Mouse (Mus musculus) testis, adult 2 months (tissue): ENCODE measurements around the gene Prim1. TPM values are rescaled to one million over a fixed set of nuclear protein-coding genes. Genes with fewer than 3 reads are reported as not detected.
A peak's percentile ranks its signal among the peaks of the same experiment; 100 is the strongest.

ENCODE experiments used
- H3K27ac ChIP-seq: fragments of 200-500 bp; 2 replicates; pipeline ENCODE4 v1.5.1; 2012; ENCODE audit warnings: low read depth, low read length; ENCODE audit not compliant: control insufficient read depth, insufficient read depth
- H3K27me3 ChIP-seq: fragments of 200-500 bp; 2 replicates; pipeline ENCODE4 v1.6.1; 2012; ENCODE audit warnings: mild to moderate bottlenecking, low read length, moderate library complexity; ENCODE audit not compliant: control insufficient read depth, insufficient read depth
- H3K36me3 ChIP-seq: fragments of 200-500 bp; 2 replicates; pipeline ENCODE4 v1.6.1; 2012; ENCODE audit warnings: mild to moderate bottlenecking, low read length; ENCODE audit not compliant: control insufficient read depth, insufficient read depth
- H3K4me1 ChIP-seq: fragments of 200-500 bp; 2 replicates; pipeline ENCODE4 v1.6.1; 2012; ENCODE audit warnings: low read length; ENCODE audit not compliant: control insufficient read depth, insufficient read depth
- H3K4me3 ChIP-seq: fragments of 200-500 bp; 2 replicates; pipeline ENCODE4 v1.5.1; 2012; ENCODE audit warnings: low read depth, mild to moderate bottlenecking, low read length, moderate library complexity, mixed read lengths; ENCODE audit not compliant: control insufficient read depth
- CTCF ChIP-seq: fragments of 200-500 bp; IDR thresholded peaks from 2 replicates; pipeline ENCODE4 v1.5.1; 2012; ENCODE audit warnings: low read depth, mild to moderate bottlenecking, inconsistent platforms, low read length, moderate library complexity; ENCODE audit not compliant: control insufficient read depth, insufficient read depth, insufficient replicate concordance
- POLR2A ChIP-seq: fragments of 200-500 bp; IDR thresholded peaks from 2 replicates; pipeline ENCODE4 v1.6.1; 2012; ENCODE audit warnings: low read depth, mild to moderate bottlenecking, inconsistent platforms, low read length, moderate library complexity; ENCODE audit not compliant: control insufficient read depth
- polyA plus RNA-seq: library from polyadenylated mRNA; depleted of rRNA; stranded (reverse); fragments of >200 nt; gene quantifications from 2 replicates; pipeline ENCODE4 v1.2.3, GENCODE M21; 2012

Prim1 gene
- polyA plus RNA-seq, 1 experiment = 3.4 TPM

GRCm38 (mm10) chr10:128009735-128010134 lies 5.2 kb upstream of the Prim1 start:
- Histone ChIP-seq H3K36me3 (no peaks in the 10 kb centered on the region), H3K4me1 (no peaks in the 10 kb centered on the region), H3K27ac (no peak overlapping the region), H3K27me3 (no peaks in the 10 kb centered on the region), H3K4me3 (no peak overlapping the region)
- no peak for TF ChIP-seq POLR2A

GRCm38 (mm10) chr10:128022196-128022595 lies 7.2 kb downstream of the Prim1 start:
- no peaks in the 10 kb centered on the region for H3K4me1 ChIP-seq
- TF ChIP-seq CTCF = no peak
- no peak for TF ChIP-seq POLR2A
- no peaks in the 10 kb centered on the region for H3K36me3 ChIP-seq
- H3K4me3 ChIP-seq = no peak overlapping the region
- no peak overlapping the region for H3K27ac ChIP-seq
- no peaks in the 10 kb centered on the region for H3K27me3 ChIP-seq

- no peak overlapping the region for H3K27ac ChIP-seq
- no peaks in the 10 kb centered on the region for H3K27me3 ChIP-seq
- no peaks in the 10 kb centered on the region for H3K4me1 ChIP-seq
- H3K4me3 ChIP-seq = no peak overlapping the region
- H3K36me3 ChIP-seq = no peaks in the 10 kb centered on the region
- TF ChIP-seq CTCF (no peak), POLR2A (no peak)
Observed at GRCm38 (mm10) chr10:128023496-128023895, 8.5 kb downstream of the Prim1 start.

- Histone ChIP-seq H3K27me3 (no peaks in the 10 kb centered on the region), H3K36me3 (no peaks in the 10 kb centered on the region), H3K27ac (no peak overlapping the region), H3K4me3 (no peak overlapping the region), H3K4me1 (peaks cover 4% of the 10 kb centered on the region)
- TF ChIP-seq POLR2A = no peak
- TF ChIP-seq CTCF = no peak
Observed at GRCm38 (mm10) chr10:128029931-128030330, 15.0 kb downstream of the Prim1 start.

- no peaks in the 10 kb centered on the region for H3K27me3 ChIP-seq
- H3K36me3 ChIP-seq = no peaks in the 10 kb centered on the region
- H3K4me3 ChIP-seq = no peak overlapping the region
- TF ChIP-seq POLR2A = no peak
- no peak for TF ChIP-seq CTCF
- no peak overlapping the region for H3K27ac ChIP-seq
- peaks cover 4% of the 10 kb centered on the region for H3K4me1 ChIP-seq
Observed at GRCm38 (mm10) chr10:128030860-128031259, 15.9 kb downstream of the Prim1 start.

- Histone ChIP-seq H3K27me3 (no peaks in the 10 kb centered on the region), H3K36me3 (no peaks in the 10 kb centered on the region; the same call in none of the 2 replicates)
Observed at GRCm38 (mm10) chr10:128036746-128037425, 21.9 kb downstream of the Prim1 start.

GRCm38 (mm10) chr10:128037921-128038320 lies 23.0 kb downstream of the Prim1 start:
- Histone ChIP-seq H3K27me3 (no peaks in the 10 kb centered on the region), H3K4me1 (peaks cover 7% of the 10 kb centered on the region), H3K36me3 (no peaks in the 10 kb centered on the region; the same call in none of the 2 replicates), H3K27ac (no peak overlapping the region), H3K4me3 (no peak overlapping the region)
- no peak for TF ChIP-seq CTCF

More at GRCm38 (mm10) chr10:128036746-128037425, 21.9 kb downstream of the Prim1 start:
- H3K27ac ChIP-seq = no peak overlapping the region
- peak overlapping the region; percentile 97 for H3K4me3 ChIP-seq
- H3K4me1 ChIP-seq = peaks cover 7% of the 10 kb centered on the region
- TF ChIP-seq CTCF (no peak), POLR2A (no peak)
